Mouse (Mus musculus) spleen, adult 18-20 months (tissue): ENCODE data around the gene Ppy.

Experiments
- DNase-seq, 2 experiments: peaks; one replicate each; pipeline ENCODE4 v3.0.0; 2022; ENCODE audit warnings: mixed read lengths in 2 of 2

Ppy gene

DNA sequence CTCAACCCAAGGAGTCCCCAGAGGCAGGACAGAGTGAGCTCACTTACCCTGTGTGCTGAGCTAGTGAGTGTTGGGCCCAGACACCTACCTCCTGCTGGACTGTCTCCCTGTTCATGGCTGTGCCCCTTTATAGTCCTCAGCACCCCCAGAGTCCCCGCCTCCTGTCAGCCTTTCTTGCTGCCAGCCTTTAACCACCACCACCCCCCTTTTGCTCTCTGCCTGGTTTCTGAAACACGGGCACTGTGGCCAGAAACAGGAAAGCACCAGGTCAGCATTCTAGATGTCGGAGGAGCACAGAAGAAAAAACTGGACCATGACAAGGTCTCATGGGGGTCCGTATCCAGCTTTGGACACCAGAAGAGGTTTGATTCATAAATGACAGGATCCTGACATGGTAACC is at the start of gene Ppy:
Gene Ppy, minus strand, starts transcription at position 101 of the 400 bp plus-strand sequence.
- DNase-seq, result no peak

DNA sequence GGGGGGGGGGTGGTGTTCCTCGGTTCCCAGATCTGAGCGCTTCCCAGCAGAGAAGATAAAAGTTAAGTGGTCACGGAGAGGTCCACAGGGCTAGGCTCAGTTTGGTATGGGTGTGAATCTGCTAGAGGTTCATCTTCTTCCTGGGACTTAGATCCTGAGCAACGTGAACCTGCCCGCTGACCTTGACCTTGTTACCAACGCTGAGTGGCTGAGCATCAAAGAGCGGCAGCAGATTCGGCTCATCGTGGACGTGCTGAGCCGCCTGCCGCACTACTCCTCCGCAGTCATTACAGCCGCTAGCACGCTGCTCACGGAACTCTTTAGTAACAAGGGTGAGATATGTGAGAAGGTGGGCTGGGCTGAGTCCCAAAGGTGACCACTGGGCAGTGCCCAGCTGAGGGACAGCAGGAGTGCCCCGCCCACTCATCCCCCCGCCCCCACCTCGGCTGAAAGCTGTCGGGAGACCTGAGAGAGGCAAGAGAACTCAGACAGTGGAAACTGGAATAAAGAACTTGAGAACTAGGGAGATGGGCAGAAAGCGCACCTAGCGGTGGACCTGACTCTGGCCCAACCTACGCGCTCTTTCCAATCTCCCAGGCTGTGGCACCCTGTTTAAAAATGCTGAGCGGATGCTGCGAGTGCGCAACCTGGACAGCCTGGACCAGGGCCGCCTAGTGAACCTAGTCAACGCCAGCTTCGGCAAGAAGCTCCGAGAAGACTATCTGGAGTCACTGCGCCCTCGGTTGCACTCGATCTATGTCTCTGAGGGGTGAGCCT is 46.3 kb upstream of the Ppy start:
- no peak for DNase-seq

- DNase-seq, result no peak
These were observed 45.4 kb upstream of the Ppy start for GRCm38 (mm10) chr11:102146531-102146930.

DNA sequence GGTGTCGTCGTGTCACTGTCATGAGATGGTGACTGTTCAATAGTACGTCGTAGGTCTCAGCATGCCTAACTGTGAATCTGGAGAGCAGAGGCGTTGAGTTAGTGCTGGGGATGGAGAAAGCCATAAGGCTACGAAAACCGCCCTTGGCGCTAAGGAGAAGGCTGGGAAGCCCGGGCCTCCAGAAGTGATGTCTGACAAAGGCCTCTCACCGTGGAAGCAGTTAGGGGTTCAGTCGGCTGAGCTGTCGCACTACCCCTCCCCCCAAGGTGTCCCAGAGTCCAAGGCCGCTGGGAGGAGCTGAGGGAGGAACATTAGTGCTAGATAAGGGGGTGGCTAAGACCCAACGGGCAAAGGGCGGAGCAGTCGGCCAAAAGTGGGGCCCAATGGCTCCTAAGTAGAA is 44.9 kb upstream of the Ppy start:
- no peak for DNase-seq

- no peak for DNase-seq
These were observed 44.4 kb upstream of the Ppy start, which contains the start of gene Nags for GRCm38 (mm10) chr11:102145471-102146001. TSS of gene Nags (plus strand) at chr11:102145513.

DNA sequence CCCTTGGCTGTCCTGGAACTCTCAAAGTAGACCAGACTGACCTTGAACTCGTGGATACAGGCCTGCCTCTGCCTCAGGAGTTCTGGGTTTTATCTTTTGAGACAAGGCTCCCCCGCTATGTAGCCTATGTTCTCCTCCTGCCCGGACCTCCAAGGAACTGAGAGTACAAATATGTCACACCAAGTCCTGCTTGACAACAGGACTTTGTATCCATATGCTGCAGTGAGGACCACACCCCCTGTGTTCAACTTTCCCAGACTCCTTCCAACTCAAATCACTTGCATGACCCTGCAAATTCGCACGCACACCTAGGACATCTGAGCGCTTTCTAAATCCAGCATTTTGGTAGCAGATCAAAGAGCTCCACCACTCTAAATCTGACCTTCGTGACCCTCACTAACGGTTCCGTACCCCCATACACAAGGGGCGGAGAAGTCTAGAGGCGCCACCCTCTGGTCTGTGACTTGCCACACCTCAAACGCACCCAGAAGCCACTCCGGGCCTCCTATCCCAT is 43.9 kb upstream of the Ppy start:
- DNase-seq, result no peak

- no peak for DNase-seq
These were observed 41.2 kb upstream of the Ppy start for GRCm38 (mm10) chr11:102142355-102142754.

DNA sequence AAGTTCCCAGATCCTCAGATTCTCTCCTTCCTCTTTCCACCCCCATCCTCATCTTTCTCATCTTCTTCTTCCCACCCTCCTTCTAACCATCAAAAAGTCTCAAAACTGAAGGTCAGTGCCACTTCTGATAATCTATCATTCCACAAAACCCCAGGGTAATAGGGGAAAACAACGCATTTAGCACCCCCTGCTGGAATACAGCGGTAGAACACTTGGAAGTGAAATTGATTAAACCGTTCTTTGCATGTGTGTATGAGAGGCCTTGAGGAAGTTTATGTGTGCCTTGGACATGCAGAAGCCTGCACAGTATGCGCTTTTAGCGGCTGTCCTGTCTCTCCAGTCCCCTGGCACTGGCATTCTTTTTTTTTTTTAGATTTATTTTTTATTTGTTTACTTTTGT is 39.4 kb upstream of the Ppy start:
- DNase-seq, result peak in 1 of 2 experiments; percentile 63

GRCm38 (mm10) chr11:102138447-102138740 is 37.3 kb upstream of the Ppy start:
- DNase-seq, result peak; percentile 22 to 62

DNA sequence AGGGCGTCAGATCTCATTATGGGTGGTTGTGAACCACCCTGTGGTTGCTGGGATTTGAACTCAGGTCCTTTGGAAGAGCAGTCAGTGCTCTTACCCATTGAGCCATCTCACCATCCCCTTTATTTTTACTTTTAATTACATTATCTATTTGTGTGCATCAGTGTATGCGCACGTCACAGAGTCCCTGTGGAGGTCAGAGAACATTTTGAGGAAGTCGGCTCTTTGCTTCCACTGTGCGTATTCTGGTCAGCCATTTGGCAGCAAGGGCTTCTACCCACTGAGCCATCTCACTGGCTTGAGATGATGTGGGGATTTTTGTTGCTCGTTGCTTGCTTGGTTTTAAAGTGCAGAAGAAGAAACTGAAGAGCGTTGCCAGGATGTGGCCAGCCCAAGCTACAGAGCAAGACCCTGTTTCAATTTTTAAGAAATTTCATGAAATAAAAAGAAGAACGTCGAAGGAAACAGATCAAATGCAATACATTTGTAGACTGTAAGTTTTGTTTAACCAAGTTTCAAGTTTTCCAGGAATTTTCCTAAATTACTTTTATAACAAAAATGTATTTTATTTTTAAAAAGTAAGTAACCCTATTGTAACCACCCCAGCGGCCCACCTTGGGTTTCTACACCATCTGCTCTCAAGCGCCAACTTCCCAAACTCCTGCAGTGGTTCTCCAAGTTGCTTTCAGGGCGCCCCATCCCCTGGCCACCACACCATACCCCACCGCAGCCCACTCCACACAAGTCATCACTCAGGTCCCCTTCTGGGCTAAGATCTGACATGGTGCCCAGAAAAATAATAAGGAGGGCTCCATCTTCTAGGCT is 36.7 kb upstream of the Ppy start:
- DNase-seq, result no peak

DNA sequence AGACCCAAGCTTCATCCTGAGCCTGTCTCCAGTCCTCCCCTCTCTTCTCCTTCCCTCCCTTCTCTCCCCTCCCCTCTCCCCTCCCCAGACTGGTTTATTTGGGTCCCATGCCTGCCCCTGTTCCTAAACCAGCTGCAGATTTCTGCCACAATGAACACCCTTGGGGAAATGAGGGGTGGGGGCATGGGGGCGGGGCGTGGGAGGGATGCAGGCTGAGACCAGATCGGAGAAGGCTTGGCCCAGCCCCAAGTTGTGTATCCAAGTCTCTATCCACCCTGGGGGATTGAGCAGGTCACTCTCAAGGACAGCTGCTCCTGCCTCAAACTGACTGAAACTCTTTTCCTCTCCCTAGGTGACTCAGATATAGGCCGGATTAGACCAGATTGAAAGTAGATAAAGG is 33.4 kb upstream of the Ppy start:
- no peak for DNase-seq

DNA sequence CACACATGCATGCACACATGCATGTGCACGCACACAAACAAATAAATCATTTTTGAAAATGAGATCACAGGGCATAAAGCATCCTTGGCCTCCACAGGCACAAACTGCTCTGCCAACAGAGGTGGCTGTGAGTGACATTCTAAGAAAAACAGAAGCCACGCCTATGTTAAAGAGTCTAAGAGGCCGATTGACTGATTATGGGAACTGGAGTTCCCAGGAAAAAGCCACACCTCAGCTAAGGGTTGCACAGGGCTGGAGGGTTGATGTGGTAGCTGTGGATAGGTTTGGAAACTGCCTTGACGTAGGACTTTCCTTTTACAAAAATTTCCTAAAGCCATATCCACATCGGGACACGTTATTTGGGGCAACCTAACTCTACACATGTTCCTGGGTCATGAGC is 16.3 kb upstream of the Ppy start:
- DNase-seq, result no peak

DNA sequence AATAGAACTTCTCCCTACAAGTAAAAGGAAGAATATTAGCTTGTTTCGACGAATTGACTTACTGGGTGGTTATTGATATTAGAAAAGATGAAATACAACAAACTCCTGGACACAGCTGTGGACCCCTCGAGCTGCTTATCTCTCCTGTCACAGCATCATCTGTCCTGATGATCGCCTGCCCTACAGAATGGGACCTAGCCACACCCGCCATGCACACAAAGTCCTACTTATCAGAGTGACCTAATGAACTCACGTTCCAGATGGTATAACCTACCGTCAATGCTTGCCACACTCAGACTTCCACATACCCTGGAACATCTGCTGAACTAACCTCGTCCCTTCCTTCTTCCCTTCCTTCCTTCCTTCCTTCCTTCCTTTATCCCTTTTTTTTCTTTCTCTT is 15.1 kb upstream of the Ppy start:
- DNase-seq, result no peak

- no peak for DNase-seq
These were observed 10.5 kb upstream of the Ppy start for GRCm38 (mm10) chr11:102111576-102111975.

- no peak for DNase-seq
These were observed 6.6 kb upstream of the Ppy start, which contains the start of gene Pyy for GRCm38 (mm10) chr11:102107732-102108131. TSS of gene Pyy (minus strand) at chr11:102107832.

DNA sequence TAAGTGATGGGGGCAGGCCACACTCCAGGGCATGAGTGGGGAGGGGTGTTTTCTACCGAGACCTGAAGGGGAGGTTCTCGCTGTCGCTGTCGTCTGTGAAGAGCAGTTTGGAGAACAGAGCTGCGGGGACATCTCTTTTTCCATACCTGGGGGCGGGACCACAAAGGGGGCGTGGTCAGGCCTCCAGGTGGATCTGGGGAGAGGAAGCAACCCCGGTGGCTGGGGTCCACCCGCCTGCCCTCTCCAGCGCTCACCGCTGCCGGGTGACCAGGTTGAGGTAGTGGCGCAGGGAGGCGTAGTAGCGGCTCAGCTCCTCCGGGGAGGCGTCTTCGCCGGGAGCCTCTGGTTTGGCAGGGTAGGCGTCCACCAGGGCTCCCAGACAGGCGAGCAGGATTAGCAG is 5.8 kb upstream of the Ppy start:
- no peak for DNase-seq

DNA sequence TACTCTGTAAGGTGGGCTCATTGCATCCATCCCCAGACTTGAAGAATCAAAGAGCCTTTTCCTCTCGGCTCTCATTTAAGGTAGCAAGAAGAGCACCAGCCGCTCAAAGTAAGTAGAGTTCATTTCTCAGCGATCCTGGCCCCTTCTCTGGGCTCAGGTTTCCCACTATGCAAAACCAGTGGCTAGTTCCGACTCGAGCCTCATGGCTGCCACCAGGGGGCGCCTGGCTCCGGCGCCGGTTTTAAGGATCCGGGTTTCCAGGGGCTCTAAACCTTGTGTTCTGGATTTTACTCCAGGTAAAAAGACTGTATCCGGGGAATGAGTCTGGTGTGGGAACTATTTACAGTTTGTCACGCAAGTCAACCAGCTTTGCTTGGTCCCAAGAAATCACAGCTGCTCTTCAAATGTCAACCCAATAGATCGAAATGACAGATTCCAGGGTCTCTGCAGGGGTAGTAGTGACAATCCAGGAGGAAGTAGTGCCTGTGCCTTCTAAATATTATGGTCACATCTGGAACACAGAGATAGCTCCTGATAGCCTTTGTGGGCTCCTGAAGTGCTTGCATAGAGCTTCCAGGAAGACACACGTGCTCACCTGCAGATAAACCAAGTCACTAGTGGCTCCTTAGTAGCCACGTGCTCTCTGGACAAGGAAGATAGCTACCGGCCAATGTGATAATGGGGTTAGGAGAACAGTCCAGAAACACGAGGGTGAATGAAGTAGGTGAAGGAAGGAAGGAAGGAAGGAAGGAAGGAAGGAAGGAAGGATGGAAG is 1.6 kb upstream of the Ppy start:
- DNase-seq, result peak in 1 of 2 experiments; percentile 66

GRCm38 (mm10) chr11:102096887-102097391 is 4.2 kb downstream of the Ppy start:
- DNase-seq, result no peak

GRCm38 (mm10) chr11:102096446-102096845 is 4.7 kb downstream of the Ppy start:
- no peak for DNase-seq

DNA sequence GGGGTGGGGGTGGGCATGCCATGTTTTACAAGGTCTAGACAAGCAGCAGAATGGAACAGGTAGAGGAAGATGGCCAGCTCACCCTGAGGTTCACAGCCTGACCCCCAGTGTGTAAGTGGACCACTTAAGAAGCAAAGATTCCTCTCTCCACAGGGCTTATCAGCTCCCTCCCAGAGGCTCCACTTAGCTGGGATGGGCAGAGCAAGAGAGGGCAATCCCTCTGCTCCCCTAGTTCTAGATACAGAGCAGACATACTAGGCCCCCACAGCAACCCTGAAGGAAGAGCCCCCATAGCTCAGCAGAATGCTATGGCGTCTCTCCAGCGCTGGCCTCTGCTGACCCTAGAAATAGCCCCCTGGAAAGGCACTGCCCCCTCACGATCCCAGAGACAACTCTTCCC is 5.4 kb downstream of the Ppy start:
- DNase-seq, result no peak

DNA sequence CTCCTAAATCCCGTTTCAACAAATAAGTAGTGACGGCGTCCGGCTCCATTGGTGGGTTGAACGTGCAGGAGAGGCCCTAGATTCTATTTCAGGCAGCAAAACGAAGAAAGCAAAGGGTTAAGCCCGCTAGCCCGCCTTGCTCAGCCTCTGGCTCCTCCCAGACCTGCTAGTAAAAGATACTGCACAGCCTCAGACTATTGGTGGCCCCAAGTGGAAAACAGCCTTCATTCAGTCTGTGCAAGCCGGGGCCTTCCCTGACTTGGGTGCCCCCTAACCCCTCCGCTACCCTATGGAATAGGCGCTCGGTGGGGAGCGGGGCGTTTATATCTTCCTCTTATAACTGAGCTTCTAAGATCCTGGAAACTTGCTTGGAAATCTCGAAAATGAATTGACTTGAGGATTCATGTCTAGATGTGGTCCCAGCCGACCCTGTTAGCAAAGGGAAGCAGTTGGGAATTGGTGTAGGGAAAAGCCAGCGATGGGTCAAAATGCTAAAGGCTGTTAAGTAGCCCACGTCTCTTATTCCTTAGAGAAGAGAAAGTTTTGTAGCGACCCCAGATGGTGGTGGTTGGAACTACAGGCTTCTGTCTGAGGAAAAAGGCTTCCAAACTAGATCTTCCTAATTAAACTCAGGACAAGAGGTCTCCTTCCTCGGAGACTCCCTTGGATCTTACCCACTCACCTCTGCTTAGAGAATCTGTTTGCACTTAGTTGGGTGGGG is 11.9 kb downstream of the Ppy start:
- DNase-seq, result peak in 1 of 2 experiments; percentile 17
